Mouse (Mus musculus): ENCODE results near the gene Iqgap2.

DNA sequence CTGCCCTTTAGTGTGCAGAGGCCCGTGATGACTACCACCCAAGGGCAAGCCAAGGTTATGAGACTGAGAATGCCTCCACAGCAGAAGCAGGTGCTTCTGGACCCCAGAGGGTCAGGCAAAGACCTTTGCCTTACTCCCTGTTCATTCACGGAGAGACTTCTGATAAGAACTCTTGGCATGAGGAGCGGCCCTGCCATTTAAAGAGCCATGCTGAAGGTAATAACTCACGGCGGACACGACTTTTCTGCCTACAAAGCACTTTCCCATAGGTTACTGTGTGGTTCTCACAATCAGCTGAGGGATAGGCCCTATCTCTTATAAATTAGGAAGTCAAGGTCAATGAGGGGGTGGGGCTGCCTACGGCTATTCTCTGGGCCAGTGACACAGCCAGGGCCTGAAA lies 48.9 kb downstream of the Iqgap2 start:
- TF ChIP-seq CHD2 (IDR thresholded peaks at IDR 0.05; ENCODE audit: low read length) (no peak), CHD1 (IDR thresholded peaks at IDR 0.05; ENCODE audit: low read depth, low read length) (no peak), CTCF (IDR thresholded peaks at IDR 0.05 in 2 of 3, conservative IDR thresholded peaks at IDR 0.05 in 1 of 3; ENCODE audit: control insufficient read depth in 1 of 3, insufficient read depth in 1 of 3, low read depth in 2 of 3, low read length in 3 of 3, poor library complexity in 1 of 3, severe bottlenecking in 1 of 3) (no peak), USF1 (IDR thresholded peaks at IDR 0.05; ENCODE audit: low read depth, low read length) (no peak), POLR2A (IDR thresholded peaks at IDR 0.05; ENCODE audit: control insufficient read depth in 1 of 2, insufficient read depth in 1 of 2, low read depth in 1 of 2, low read length in 2 of 2, poor library complexity in 1 of 2) (no peak), NRF1 (IDR thresholded peaks at IDR 0.05; ENCODE audit: insufficient read depth, low read depth, low read length, poor library complexity, severe bottlenecking) (no peak), HCFC1 (IDR thresholded peaks at IDR 0.05; ENCODE audit: low read depth, low read length) (no peak), SIN3A (IDR thresholded peaks at IDR 0.05; ENCODE audit: low read length) (no peak), NELFE (IDR thresholded peaks at IDR 0.05; ENCODE audit: low read depth, low read length) (no peak), POLR2AphosphoS5 (IDR thresholded peaks at IDR 0.05; ENCODE audit: borderline replicate concordance, low read depth, low read length) (no peak)
